Comparison of ENCODE assay signal across 15 mouse cellular contexts in the genomic region with DNA sequence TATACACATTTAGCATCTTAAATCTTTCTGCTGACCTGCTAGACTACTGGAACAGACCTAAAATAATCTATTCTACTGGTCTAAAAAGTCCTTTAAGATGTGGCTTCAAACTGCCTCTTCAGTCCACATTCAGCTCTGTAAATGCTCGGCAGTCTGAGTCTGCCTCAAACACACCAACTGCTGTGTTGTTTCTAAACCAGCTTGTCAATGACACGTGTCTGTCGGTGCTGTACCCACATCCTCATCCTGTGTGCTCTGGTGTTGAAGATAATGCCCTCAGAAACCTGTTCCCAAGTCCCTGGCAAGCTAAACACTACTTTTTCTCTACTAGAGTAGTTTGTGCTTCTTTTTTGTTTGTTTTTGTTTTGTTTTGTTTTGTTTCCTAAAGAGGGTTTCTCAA. TPM values are rescaled to one million over a fixed set of nuclear protein-coding genes. Genes with fewer than 3 reads are reported as not detected.
DNase-seq lines count a peak whose midpoint lies in the region; ATAC-seq and TF ChIP-seq lines count a peak whose summit lies in the region.
"Had no signal": no experiment of that assay in that cellular context is flagged by ENCODE, and none has a peak within 500 bp of the region (broad histone marks: within the 10 kb centered on the region; RNA-seq: fewer than 3 reads in every experiment).

No protein-coding gene starts in this region.

- H3K9me3 ChIP-seq in liver, embryonic 14.5 days (ENCODE audit: control insufficient read depth, low read length) = no peaks in the 10 kb centered on the region
- H3K9me3 ChIP-seq: embryonic facial prominence, embryonic 13.5 days had no signal

- H3K4me2 ChIP-seq in liver, embryonic 14.5 days (ENCODE audit: low read depth) = no peak overlapping the region
- H3K4me2 ChIP-seq: embryonic facial prominence, embryonic 13.5 days had no signal

- ATAC-seq in common myeloid progenitor, adult 5-6 weeks (replicated peaks; ENCODE audit: low read depth, poor library complexity, severe bottlenecking) = peak; percentile 97
- peak; percentile 72 for ATAC-seq in liver, embryonic 14.5 days (ENCODE audit: insufficient read depth)
- ATAC-seq: forebrain, embryonic 14.5 days; hindbrain, embryonic 16.5 days had no signal

- no peak overlapping the region for H3K4me3 ChIP-seq in liver, embryonic 14.5 days (ENCODE audit: insufficient read depth in 1 of 2, low read depth in 2 of 2, low read length in 2 of 2)
- H3K4me3 ChIP-seq: embryonic facial prominence, embryonic 13.5 days had no signal

- peak; percentile 35; the same call in 1 of the 2 replicates for TF ChIP-seq EP300 in liver, embryonic 14.5 days (IDR thresholded peaks at IDR 0.05; ENCODE audit: low read depth)

- H3K36me3 ChIP-seq in liver, embryonic 14.5 days (replicated peaks; ENCODE audit: control insufficient read depth, insufficient read depth, low read depth) = no peaks in the 10 kb centered on the region
- H3K36me3 ChIP-seq: embryonic facial prominence, embryonic 13.5 days had no signal

- WGBS in liver, embryonic 14.5 days (ENCODE audit: insufficient replicate concordance) = 11% methylated on average over 3 of the region's 3 CpGs

- peaks cover 11 to 26% of the 10 kb centered on the region in 2 experiments for H3K4me1 ChIP-seq in liver, embryonic 14.5 days (replicated peaks; ENCODE audit: control insufficient read depth in 2 of 2, insufficient read depth in 2 of 2, low read length in 1 of 2)
- H3K4me1 ChIP-seq: embryonic facial prominence, embryonic 13.5 days had no signal

- peak; percentile 84 for DNase-seq in CD4-positive helper T cell, adult 2 months (ENCODE audit: low read depth, low spot score)
- no peak for DNase-seq in liver, embryonic 14.5 days (ENCODE audit: low read depth in 3 of 3, low spot score in 3 of 3)
- DNase-seq in spleen, postnatal 36 days (ENCODE audit: low spot score in 2 of 2) = peak; percentile 62
- DNase-seq in layer of hippocampus, postnatal 36 days = no peak
- DNase-seq in layer of hippocampus, adult 9-10 months (ENCODE audit: low spot score) = no peak
- no peak for DNase-seq in urinary bladder, postnatal 10 days (ENCODE audit: low spot score)
- no peak for DNase-seq in left cerebral cortex, adult 9 months (ENCODE audit: low spot score in 2 of 2)
- DNase-seq: cerebellum, adult 9-10 months; gastrocnemius, postnatal 10 days; kidney, postnatal 10 days; midbrain, embryonic 14.5 days had no signal

- no peaks in the 10 kb centered on the region for H3K27me3 ChIP-seq in liver, embryonic 14.5 days (ENCODE audit: control insufficient read depth, insufficient read depth, low read length)
- H3K27me3 ChIP-seq: embryonic facial prominence, embryonic 13.5 days had no signal

- H3K9ac ChIP-seq in liver, embryonic 14.5 days (replicated peaks) = peak overlapping the region; percentile 23; the same call in 1 of the 2 replicates
- H3K9ac ChIP-seq: embryonic facial prominence, embryonic 13.5 days had no signal

- no peak for TF ChIP-seq CTCF in liver, embryonic 14.5 days (IDR thresholded peaks at IDR 0.05; ENCODE audit: low read depth)

- H3K27ac ChIP-seq in liver, embryonic 14.5 days = no peak overlapping the region; the same call in 1 of the 2 replicates
- H3K27ac ChIP-seq: embryonic facial prominence, embryonic 13.5 days had no signal

RNA-seq across cellular contexts. Expression of gene Mbnl1, which starts 58.9 kb away (rescaled TPM):
- 788 and 813 TPM in 2 replicates for total RNA-seq in common myeloid progenitor, adult 5-6 weeks (2017)
- 30.2 and 32.9 TPM in 2 replicates for polyA plus RNA-seq in liver, embryonic 14.5 days (2012; rRNA removed)
- 128 and 149 TPM in 2 replicates for polyA plus RNA-seq in liver, embryonic 14.5 days (2014; fragmentation: Nextera tagmentation; extraction: Ambion mirVana)
- 100 to 1,000 TPM; 126 to 129 TPM for total RNA-seq in layer of hippocampus, postnatal 36 days (2021)

Comparison
In these comparisons a context has a peak if more than half of its experiments do, and no peak if none do; other contexts are left out.
1. DNase-seq: peak in CD4-positive helper T cell, adult 2 months (single experiment) and spleen, postnatal 36 days (2 of 2); none in liver, embryonic 14.5 days (0 of 3), layer of hippocampus, postnatal 36 days (0 of 2), layer of hippocampus, adult 9-10 months (single experiment), urinary bladder, postnatal 10 days (single experiment) and left cerebral cortex, adult 9 months (0 of 2).